Mouse (Mus musculus): ENCODE measurements around the gene Slc43a2. TPM values are rescaled to one million over a fixed set of nuclear protein-coding genes. Genes with fewer than 3 reads are reported as not detected.
A peak's percentile ranks its signal among the peaks of the same experiment; 100 is the strongest.

The Slc43a2 gene
- total RNA-seq (2021), result 10 to 100 TPM in 1 of 2 experiments, 1 to 10 TPM in 1; 8.9 to 10.5 TPM

- peak; percentile 93 for DNase-seq
These were observed at the start of gene Slc43a2 for GRCm38 (mm10) chr11:75531469-75532242. Gene Slc43a2 (plus strand): TSS chr11:75531694.

GRCm38 (mm10) chr11:75486192-75486591 lies 45.3 kb upstream of the Slc43a2 start:
- DNase-seq, result no peak

- DNase-seq, result peak; percentile 99
These were observed 44.8 kb upstream of the Slc43a2 start, which contains the start of gene Prpf8 for GRCm38 (mm10) chr11:75486601-75487285. Gene Prpf8 (plus strand): TSS chr11:75486816.

GRCm38 (mm10) chr11:75487496-75487895 lies 44.0 kb upstream of the Slc43a2 start:
- no peak for DNase-seq

GRCm38 (mm10) chr11:75494296-75495049 lies 37.0 kb upstream of the Slc43a2 start:
- no peak for DNase-seq

- DNase-seq, result peak; percentile 43
These were observed 33.4 kb upstream of the Slc43a2 start for GRCm38 (mm10) chr11:75498126-75498525.

GRCm38 (mm10) chr11:75508162-75508561 lies 23.3 kb upstream of the Slc43a2 start:
- DNase-seq, result no peak

- DNase-seq, result no peak
These were observed 22.6 kb upstream of the Slc43a2 start for GRCm38 (mm10) chr11:75508904-75509303.

- peak; percentile 88 for DNase-seq
These were observed 21.5 kb upstream of the Slc43a2 start, which contains the start of gene Rilp for GRCm38 (mm10) chr11:75509741-75510626. Gene Rilp (plus strand): TSS chr11:75510094.

- DNase-seq, result peak; percentile 99
These were observed 20.9 kb upstream of the Slc43a2 start for GRCm38 (mm10) chr11:75510627-75510993.

- DNase-seq, result peak; percentile 61
These were observed 20.3 kb upstream of the Slc43a2 start for GRCm38 (mm10) chr11:75511213-75511612.

GRCm38 (mm10) chr11:75512301-75513018 lies 19.0 kb upstream of the Slc43a2 start:
- DNase-seq, result no peak

GRCm38 (mm10) chr11:75513336-75513735 lies 18.2 kb upstream of the Slc43a2 start, which contains the start of gene Scarf1:
Gene Scarf1 (plus strand): TSS chr11:75513540.
- peak; percentile 75 for DNase-seq

- no peak for DNase-seq
These were observed 16.3 kb upstream of the Slc43a2 start for GRCm38 (mm10) chr11:75515186-75515585.

GRCm38 (mm10) chr11:75519834-75520633 lies 11.5 kb upstream of the Slc43a2 start:
- no peak for DNase-seq

- DNase-seq, result no peak
These were observed 9.9 kb upstream of the Slc43a2 start for GRCm38 (mm10) chr11:75521609-75522008.

GRCm38 (mm10) chr11:75522793-75523192 lies 8.7 kb upstream of the Slc43a2 start:
- no peak for DNase-seq

GRCm38 (mm10) chr11:75525531-75526125 lies 5.9 kb upstream of the Slc43a2 start:
- DNase-seq, result no peak

- DNase-seq, result no peak
These were observed 4.6 kb upstream of the Slc43a2 start for GRCm38 (mm10) chr11:75526943-75527342.

- DNase-seq, result no peak
These were observed 1.7 kb upstream of the Slc43a2 start for GRCm38 (mm10) chr11:75529771-75530170.

Measured in heart, postnatal 4 days (tissue).